Mouse (Mus musculus) midbrain, embryonic 11.5 days (tissue): Measurements from ENCODE around the gene Dis3. TPM values are rescaled to one million over a fixed set of nuclear protein-coding genes. Genes with fewer than 3 reads are reported as not detected.
"Not testable (repeated sequence)": the region's sequence is repeated elsewhere in the genome, so short reads cannot be mapped to it uniquely, and the experiment has no call there.

Experiments
- ATAC-seq: fragments of 200-750 bp; cut with Nextera tagmentation; 2 replicates; pipeline ENCODE4 v1.8.0; 2017; ENCODE audit warnings: moderate TSS enrichment, moderate library complexity; ENCODE audit not compliant: low FRiP score
- DNase-seq: peaks from one replicate; pipeline ENCODE4 v3.0.0; 2015; ENCODE audit warnings: low spot score; ENCODE audit errors: missing footprints
- H3K27ac ChIP-seq: fragments of 300-500 bp; sonication (generic); 2 replicates; pipeline ENCODE4 v1.5.1; 2014; ENCODE audit warnings: low read depth, low read length
- H3K27me3 ChIP-seq: fragments of 300-500 bp; sonication (generic); 2 replicates; pipeline ENCODE4 v1.6.1; 2014; ENCODE audit warnings: mild to moderate bottlenecking, low read length, moderate library complexity, mixed read lengths; ENCODE audit not compliant: control insufficient read depth, insufficient read depth
- H3K36me3 ChIP-seq: fragments of 300-500 bp; sonication (generic); 2 replicates; pipeline ENCODE4 v1.6.1; 2014; ENCODE audit warnings: mild to moderate bottlenecking, low read length, moderate library complexity, mixed read lengths; ENCODE audit not compliant: control insufficient read depth, insufficient read depth
- H3K4me1 ChIP-seq: fragments of 300-500 bp; sonication (generic); 2 replicates; pipeline ENCODE4 v1.6.1; 2014; ENCODE audit warnings: low read length; ENCODE audit not compliant: control insufficient read depth, insufficient read depth
- H3K4me2 ChIP-seq: fragments of 300-500 bp; sonication (generic); 2 replicates; pipeline ENCODE4 v1.6.1; 2014; ENCODE audit warnings: mild to moderate bottlenecking, moderate library complexity
- H3K4me3 ChIP-seq: fragments of 300-500 bp; sonication (generic); 2 replicates; pipeline ENCODE4 v1.5.1; 2014; ENCODE audit warnings: low read depth, low read length
- H3K9ac ChIP-seq: fragments of 300-500 bp; sonication (generic); 2 replicates; pipeline ENCODE4 v1.6.1; 2014; ENCODE audit warnings: low read length
- H3K9me3 ChIP-seq: fragments of 300-500 bp; sonication (generic); 2 replicates; pipeline ENCODE4 v1.6.1; 2016; ENCODE audit warnings: low read length; ENCODE audit not compliant: control insufficient read depth
- WGBS: fragments of 180-500 bp; shearing (Covaris S2); extraction: QIAGEN DNeasy Blood & Tissue Kit; methylation state at CpG from one replicate; pipeline ENCODE4 v1.1.7; 2014; 5-methylcytosine and 5-hydroxymethylcytosine counted together
- polyA plus RNA-seq: library from polyadenylated mRNA; unstranded; fragments of >200 nt; fragmentation: Nextera tagmentation; extraction: Ambion mirVana; gene quantifications from 2 replicates; pipeline ENCODE4 v1.2.1, GENCODE M21; 2014

The Dis3 gene
- polyA plus RNA-seq, 1 experiment from 2014 or later, result 46.0 TPM

- peak overlapping the region; percentile 76 for H3K27ac ChIP-seq
- no peaks in the 10 kb centered on the region for H3K9me3 ChIP-seq
- peak overlapping the region; percentile 96 for H3K9ac ChIP-seq
- no peaks in the 10 kb centered on the region for H3K27me3 ChIP-seq
- H3K4me2 ChIP-seq, result peak overlapping the region; percentile 63
- DNase-seq (peak; percentile 89), ATAC-seq (peak; percentile 14; the same call in 1 of the 2 replicates)
- H3K36me3 ChIP-seq, result no peaks in the 10 kb centered on the region
- H3K4me3 ChIP-seq, result peak overlapping the region; percentile 95
- WGBS, result under 1% methylated on average over 57 of the region's 70 CpGs
- peaks cover 20% of the 10 kb centered on the region for H3K4me1 ChIP-seq
Observed at GRCm38 (mm10) chr14:99045378-99046030, 54.1 kb downstream of the Dis3 start.

DNA sequence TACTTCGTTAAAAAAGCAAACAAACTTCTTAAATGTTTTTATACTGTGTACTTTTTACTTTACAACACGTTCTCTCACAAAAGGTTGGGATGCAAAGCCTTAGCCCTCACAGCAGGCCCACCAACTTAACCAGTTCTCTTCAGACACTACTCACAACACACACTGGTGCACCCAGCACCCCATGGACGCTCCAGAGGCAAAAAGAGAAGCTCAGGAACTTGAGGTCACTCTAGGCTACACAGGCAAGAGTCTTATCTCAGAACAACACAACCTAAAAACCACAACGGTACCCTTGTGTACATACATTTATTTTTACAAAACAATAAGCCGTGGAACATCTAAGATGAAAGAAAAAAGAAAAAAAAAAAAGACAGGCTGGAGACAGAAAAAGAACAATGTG, 54.9 kb downstream of the Dis3 start:
- H3K27ac ChIP-seq, result no peak overlapping the region
- H3K9ac ChIP-seq, result peak overlapping the region; percentile 96
- DNase-seq, result peak; percentile 84
- H3K36me3 ChIP-seq, result no peaks in the 10 kb centered on the region
- no peak for ATAC-seq
- no peaks in the 10 kb centered on the region for H3K9me3 ChIP-seq
- H3K4me1 ChIP-seq, result peaks cover 20% of the 10 kb centered on the region
- 7% methylated on average over 5 of the region's 5 CpGs for WGBS
- H3K4me2 ChIP-seq, result peak overlapping the region; percentile 63
- peak overlapping the region; percentile 95 for H3K4me3 ChIP-seq
- no peaks in the 10 kb centered on the region for H3K27me3 ChIP-seq

- ATAC-seq, result no peak
Observed at GRCm38 (mm10) chr14:99044096-99044495, 55.5 kb downstream of the Dis3 start.

GRCm38 (mm10) chr14:99043499-99043898, 56.1 kb downstream of the Dis3 start:
- no peaks in the 10 kb centered on the region for H3K9me3 ChIP-seq
- no peak overlapping the region for H3K27ac ChIP-seq
- WGBS, result 53% methylated on average over 1 of the region's 1 CpGs
- no peak overlapping the region for H3K9ac ChIP-seq
- H3K4me2 ChIP-seq, result peak overlapping the region; percentile 63; the same call in 1 of the 2 replicates
- H3K36me3 ChIP-seq, result no peaks in the 10 kb centered on the region
- no peak for DNase-seq
- H3K27me3 ChIP-seq, result no peaks in the 10 kb centered on the region
- no peak overlapping the region for H3K4me3 ChIP-seq
- ATAC-seq, result no peak
- H3K4me1 ChIP-seq, result peaks cover 20% of the 10 kb centered on the region

More at GRCm38 (mm10) chr14:99044096-99044495, 55.5 kb downstream of the Dis3 start:
- DNase-seq, result peak; percentile 86
- 0 out of 2 replicates have a peak overlapping the region, but pooled peaks have one; percentile 10 for H3K4me3 ChIP-seq
- H3K27ac ChIP-seq, result no peak overlapping the region
- no peak overlapping the region; the same call in 1 of the 2 replicates for H3K9ac ChIP-seq
- H3K4me1 ChIP-seq, result peaks cover 20% of the 10 kb centered on the region
- no peaks in the 10 kb centered on the region for H3K27me3 ChIP-seq
- peak overlapping the region; percentile 63 for H3K4me2 ChIP-seq
- WGBS, result 30% methylated on average over 10 of the region's 10 CpGs
- H3K36me3 ChIP-seq, result no peaks in the 10 kb centered on the region
- no peaks in the 10 kb centered on the region for H3K9me3 ChIP-seq

- WGBS, result 67% methylated on average over 4 of the region's 4 CpGs
- Histone ChIP-seq H3K9me3 (no peaks in the 10 kb centered on the region), H3K4me1 (peaks cover 13% of the 10 kb centered on the region), H3K4me2 (no peak overlapping the region), H3K27me3 (no peaks in the 10 kb centered on the region), H3K4me3 (no peak overlapping the region), H3K9ac (no peak overlapping the region), H3K36me3 (no peaks in the 10 kb centered on the region), H3K27ac (no peak overlapping the region)
- DNase-seq, result no peak
- no peak for ATAC-seq
Observed at GRCm38 (mm10) chr14:99041416-99041815, 58.2 kb downstream of the Dis3 start.

DNA sequence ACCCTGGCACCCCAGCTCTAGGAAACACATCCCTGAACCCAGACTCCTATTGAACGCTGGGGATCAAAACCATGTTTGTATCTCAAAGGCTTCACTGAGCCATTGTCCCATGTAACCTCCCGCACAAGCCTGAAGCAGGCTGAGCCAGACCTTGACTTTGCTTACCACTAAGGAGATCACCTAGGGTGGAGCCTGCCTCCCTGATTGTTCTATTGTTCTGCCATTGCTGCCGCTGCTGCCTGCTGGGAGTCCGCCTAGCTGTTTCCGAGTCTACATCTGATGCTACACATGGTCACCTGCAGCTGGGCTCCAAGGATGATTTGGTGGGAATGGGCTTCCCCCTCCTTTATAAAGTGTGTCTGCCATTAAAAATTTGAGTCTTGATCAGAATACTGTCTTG, 60.3 kb downstream of the Dis3 start:
- H3K4me1 ChIP-seq, H3K36me3 ChIP-seq, H3K9me3 ChIP-seq, H3K4me3 ChIP-seq, H3K9ac ChIP-seq, ATAC-seq, H3K4me2 ChIP-seq, DNase-seq, H3K27me3 ChIP-seq, H3K27ac ChIP-seq: not testable (repeated sequence)
- 61% methylated on average over 5 of the region's 5 CpGs for WGBS

GRCm38 (mm10) chr14:99037703-99038102, 61.9 kb downstream of the Dis3 start:
- H3K36me3 ChIP-seq, result no peaks in the 10 kb centered on the region; the same call in 1 of the 2 replicates
- WGBS, result 91% methylated on average over 2 of the region's 2 CpGs
- ATAC-seq (no peak), DNase-seq (no peak)
- H3K27ac ChIP-seq, result no peak overlapping the region
- no peak overlapping the region for H3K9ac ChIP-seq
- H3K27me3 ChIP-seq, result no peaks in the 10 kb centered on the region
- no peaks in the 10 kb centered on the region for H3K9me3 ChIP-seq
- H3K4me3 ChIP-seq, result no peak overlapping the region
- H3K4me1 ChIP-seq, result no peaks in the 10 kb centered on the region; the same call in 1 of the 2 replicates
- no peak overlapping the region for H3K4me2 ChIP-seq

DNA sequence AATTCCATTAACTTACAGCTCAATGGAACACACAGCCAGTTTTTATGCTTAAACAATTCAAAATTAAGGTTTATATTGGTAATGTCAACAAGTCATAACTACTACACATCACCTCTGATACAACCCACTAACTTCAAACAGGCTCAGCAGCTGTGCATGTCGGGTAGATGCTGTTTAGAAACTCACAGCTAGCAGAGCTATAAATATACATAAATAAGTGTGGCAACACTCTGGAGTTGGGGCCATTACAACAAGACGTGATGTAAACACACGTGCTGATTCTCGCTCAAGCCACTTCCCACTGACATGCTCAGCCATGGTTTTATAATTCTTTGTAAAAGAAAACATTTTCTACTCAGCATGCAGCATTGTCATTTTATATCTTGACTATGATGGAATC, 63.5 kb downstream of the Dis3 start:
- no peak overlapping the region for H3K4me3 ChIP-seq
- no peak for DNase-seq
- H3K27me3 ChIP-seq, result no peaks in the 10 kb centered on the region
- WGBS, result 93% methylated on average over 4 of the region's 4 CpGs
- no peak overlapping the region for H3K9ac ChIP-seq
- H3K27ac ChIP-seq, result no peak overlapping the region
- no peaks in the 10 kb centered on the region; the same call in 1 of the 2 replicates for H3K36me3 ChIP-seq
- no peak for ATAC-seq
- no peak overlapping the region for H3K4me2 ChIP-seq
- no peaks in the 10 kb centered on the region for H3K9me3 ChIP-seq
- H3K4me1 ChIP-seq, result no peaks in the 10 kb centered on the region; the same call in 1 of the 2 replicates

- WGBS, result 96% methylated on average over 8 of the region's 8 CpGs
- not testable (repeated sequence) for H3K4me1 ChIP-seq, DNase-seq, H3K9me3 ChIP-seq, H3K4me3 ChIP-seq, H3K9ac ChIP-seq, H3K27me3 ChIP-seq, ATAC-seq, H3K4me2 ChIP-seq, H3K36me3 ChIP-seq, H3K27ac ChIP-seq
Observed at GRCm38 (mm10) chr14:99034851-99035250, 64.7 kb downstream of the Dis3 start.
